Mouse (Mus musculus): ENCODE measurements at regions not wholly inside any gene's neighbourhood (a gene's known extent, or its start where the extent isn't known, plus 50 kb on each side); places are given as distances from the start of the nearest gene placed in this dataset.

DNA sequence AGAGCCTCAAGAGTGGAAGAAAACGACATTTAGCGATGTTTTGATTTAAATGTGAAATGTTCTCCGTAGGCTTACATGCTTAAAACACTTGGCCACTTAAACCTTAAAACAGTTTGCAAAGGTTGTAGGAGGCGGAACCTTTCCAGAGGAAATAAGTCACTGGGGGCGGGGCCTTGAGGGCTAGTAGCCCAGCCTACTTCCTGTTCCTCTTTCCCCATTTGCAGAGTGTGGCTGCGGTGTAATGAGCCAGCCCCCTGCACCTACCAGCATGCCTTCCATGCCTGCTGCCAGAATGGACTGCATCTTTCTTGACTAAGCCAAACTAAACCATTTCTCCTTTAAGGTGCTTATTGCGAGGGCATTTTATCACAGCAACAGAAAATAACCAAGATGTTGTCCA, 103.0 kb upstream of the Arntl start:
- H3K4me2 ChIP-seq: no peak overlapping the region

DNA sequence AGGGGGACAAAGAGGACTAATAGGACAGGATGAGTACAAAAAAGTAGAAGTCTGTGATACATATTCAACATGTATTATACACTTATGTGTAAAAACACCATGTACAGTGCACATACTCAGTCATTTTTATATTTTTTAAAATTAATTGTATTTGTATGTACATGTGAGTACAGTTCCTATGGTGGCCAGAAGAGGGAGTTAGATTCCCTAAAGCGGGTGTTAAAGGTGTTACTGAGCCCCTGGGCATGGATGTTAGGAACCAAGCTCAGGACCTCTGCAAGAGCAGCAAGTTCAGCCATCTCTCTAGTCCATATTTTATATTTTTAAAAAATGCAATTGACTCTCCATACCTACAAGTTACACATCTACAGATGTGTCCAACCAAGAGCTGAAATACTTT, 101.9 kb upstream of the Arntl start:
- WGBS: 43% methylated on average over 1 of the region's 1 CpGs

More for the DNA sequence above, 103.0 kb upstream of the Arntl start:
- Histone ChIP-seq H3K36me3 (replicated peaks) (no peaks in the 10 kb centered on the region), H3K27ac (no peak overlapping the region), H3K9me3 (no peaks in the 10 kb centered on the region), H3K4me1 (no peaks in the 10 kb centered on the region), H3K9ac (no peak overlapping the region), H3K27me3 (no peaks in the 10 kb centered on the region), H3K4me3 (replicated peaks) (no peak overlapping the region)
- WGBS: 94% methylated on average over 7 of the region's 7 CpGs
- ATAC-seq (ENCODE audit: low FRiP score): no peak

GRCm38 (mm10) chr7:113106731-113107130, 100.5 kb upstream of the Arntl start:
- no peak for ATAC-seq (ENCODE audit: low FRiP score)
- 88% methylated on average over 7 of the region's 7 CpGs for WGBS
- no peaks in the 10 kb centered on the region for H3K27me3 ChIP-seq
- H3K4me3 ChIP-seq (replicated peaks): no peak overlapping the region
- no peak overlapping the region for H3K27ac ChIP-seq
- no peak overlapping the region for H3K9ac ChIP-seq
- H3K36me3 ChIP-seq (replicated peaks): no peaks in the 10 kb centered on the region
- H3K4me1 ChIP-seq: peaks cover 3% of the 10 kb centered on the region
- H3K9me3 ChIP-seq: no peaks in the 10 kb centered on the region
- no peak overlapping the region for H3K4me2 ChIP-seq

More for the DNA sequence above, 101.9 kb upstream of the Arntl start:
- peaks cover 3% of the 10 kb centered on the region for H3K4me1 ChIP-seq
- H3K27me3 ChIP-seq: no peaks in the 10 kb centered on the region
- H3K27ac ChIP-seq: no peak overlapping the region
- no peak overlapping the region for H3K4me3 ChIP-seq (replicated peaks)
- no peak overlapping the region for H3K9ac ChIP-seq
- no peak for ATAC-seq (ENCODE audit: low FRiP score)
- H3K9me3 ChIP-seq: no peaks in the 10 kb centered on the region
- no peaks in the 10 kb centered on the region for H3K36me3 ChIP-seq (replicated peaks)
- no peak overlapping the region for H3K4me2 ChIP-seq

DNA sequence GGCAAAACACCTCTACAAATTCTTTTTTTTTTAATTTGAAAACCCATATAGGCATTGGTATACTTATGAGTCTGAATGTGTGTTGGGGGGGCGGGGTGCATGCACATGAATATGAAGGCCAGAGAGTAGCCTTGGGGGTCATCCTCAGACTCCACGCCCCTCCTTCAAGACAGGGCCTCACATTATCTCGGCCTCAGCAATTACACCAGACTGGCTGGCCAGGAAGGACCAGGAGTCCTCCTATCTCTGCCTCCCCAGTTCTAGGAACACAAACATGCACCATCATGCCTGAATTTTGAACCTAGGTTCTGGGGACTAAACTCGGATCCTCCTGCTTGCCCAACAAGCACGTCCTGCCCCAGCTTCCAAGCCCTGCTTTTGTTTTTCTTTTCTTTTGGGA, 99.3 kb upstream of the Arntl start:
- Histone ChIP-seq H3K27me3 (no peaks in the 10 kb centered on the region), H3K4me3 (replicated peaks) (no peak overlapping the region), H3K36me3 (replicated peaks) (no peaks in the 10 kb centered on the region), H3K27ac (no peak overlapping the region), H3K9me3 (no peaks in the 10 kb centered on the region), H3K9ac (no peak overlapping the region), H3K4me2 (no peak overlapping the region), H3K4me1 (peaks cover 3% of the 10 kb centered on the region)
- no peak for ATAC-seq (ENCODE audit: low FRiP score)
- WGBS: 80% methylated on average over 5 of the region's 5 CpGs

DNA sequence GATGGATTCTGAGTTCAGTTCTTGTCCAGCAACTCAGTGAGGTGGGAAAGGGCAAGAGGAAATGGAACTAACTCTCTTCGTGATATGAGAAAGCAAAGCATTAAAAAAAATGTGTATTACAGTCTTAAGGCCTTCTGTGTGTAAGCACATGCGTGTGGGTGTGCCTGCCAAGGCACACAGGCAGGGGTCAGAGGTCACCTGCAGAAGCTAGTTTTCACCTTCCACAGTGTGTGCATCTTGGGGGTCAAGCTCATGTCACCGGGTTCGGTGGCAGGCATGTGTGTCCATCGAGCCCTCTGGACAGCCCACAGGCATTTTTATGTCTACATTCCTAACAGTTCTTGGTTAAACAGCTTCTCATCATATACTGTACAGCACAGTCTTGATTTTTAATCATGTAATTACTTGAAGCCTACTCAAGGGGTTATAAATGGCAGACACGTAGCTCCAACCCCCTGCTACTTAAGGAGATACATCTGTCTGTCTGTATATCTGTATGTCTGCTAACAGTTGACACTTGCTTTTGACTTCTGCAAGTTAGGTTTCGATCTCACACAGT, 98.7 kb upstream of the Arntl start:
- Histone ChIP-seq H3K4me2 (no peak overlapping the region), H3K4me3 (replicated peaks) (no peak overlapping the region), H3K9ac (no peak overlapping the region), H3K4me1 (peaks cover 3% of the 10 kb centered on the region), H3K27me3 (no peaks in the 10 kb centered on the region), H3K9me3 (no peaks in the 10 kb centered on the region), H3K27ac (no peak overlapping the region), H3K36me3 (replicated peaks) (no peaks in the 10 kb centered on the region)
- ATAC-seq (ENCODE audit: low FRiP score): no peak
- 86% methylated on average over 7 of the region's 7 CpGs for WGBS

- Histone ChIP-seq H3K4me1 (peaks cover 3% of the 10 kb centered on the region), H3K9me3 (no peaks in the 10 kb centered on the region), H3K4me2 (no peak overlapping the region), H3K36me3 (replicated peaks) (no peaks in the 10 kb centered on the region), H3K9ac (no peak overlapping the region), H3K4me3 (replicated peaks) (no peak overlapping the region), H3K27ac (no peak overlapping the region), H3K27me3 (no peaks in the 10 kb centered on the region)
- ATAC-seq (ENCODE audit: low FRiP score): no peak
These were observed 97.8 kb upstream of the Arntl start for GRCm38 (mm10) chr7:113109481-113109880.

- no peak for ATAC-seq (ENCODE audit: low FRiP score)
These were observed 96.3 kb upstream of the Arntl start for GRCm38 (mm10) chr7:113110867-113111508.

GRCm38 (mm10) chr7:113113266-113113893, 93.9 kb upstream of the Arntl start:
- no peaks in the 10 kb centered on the region for H3K36me3 ChIP-seq (replicated peaks)
- H3K9ac ChIP-seq: no peak overlapping the region
- H3K27me3 ChIP-seq: no peaks in the 10 kb centered on the region; the same call in 1 of the 2 replicates
- 79% methylated on average over 10 of the region's 10 CpGs for WGBS
- ATAC-seq (ENCODE audit: low FRiP score): no peak
- no peak overlapping the region for H3K4me2 ChIP-seq
- H3K4me1 ChIP-seq: peaks cover 3% of the 10 kb centered on the region
- H3K9me3 ChIP-seq: no peaks in the 10 kb centered on the region
- no peak overlapping the region for H3K4me3 ChIP-seq (replicated peaks)
- H3K27ac ChIP-seq: no peak overlapping the region

More at GRCm38 (mm10) chr7:113110867-113111508, 96.3 kb upstream of the Arntl start:
- WGBS: 84% methylated on average over 7 of the region's 7 CpGs
- no peak overlapping the region for H3K27ac ChIP-seq
- no peak overlapping the region for H3K4me2 ChIP-seq
- no peaks in the 10 kb centered on the region for H3K27me3 ChIP-seq
- H3K9ac ChIP-seq: no peak overlapping the region
- H3K4me3 ChIP-seq (replicated peaks): no peak overlapping the region
- H3K4me1 ChIP-seq: peaks cover 3% of the 10 kb centered on the region
- no peaks in the 10 kb centered on the region for H3K36me3 ChIP-seq (replicated peaks)
- H3K9me3 ChIP-seq: no peaks in the 10 kb centered on the region

DNA sequence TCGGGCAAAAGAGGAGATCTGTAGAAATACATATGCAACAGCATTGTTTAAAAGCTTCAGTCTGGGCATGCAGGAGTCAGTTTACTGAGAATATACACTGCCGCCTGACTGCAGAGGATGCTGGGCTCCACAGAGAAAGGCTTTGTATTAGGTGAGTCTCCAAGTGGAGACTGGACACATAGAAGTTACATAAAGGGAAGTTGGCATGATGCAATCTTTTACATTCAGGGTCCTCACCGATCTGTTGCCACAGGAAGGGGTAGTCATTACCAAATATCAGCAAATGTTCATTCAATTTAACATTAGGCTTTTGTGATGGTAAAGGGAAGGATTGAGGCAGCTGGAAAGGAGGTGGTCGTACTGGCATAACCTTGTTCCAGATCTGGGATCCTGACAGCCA, 89.7 kb upstream of the Arntl start:
- H3K27me3 ChIP-seq: no peaks in the 10 kb centered on the region; the same call in 1 of the 2 replicates
- no peak overlapping the region for H3K27ac ChIP-seq
- H3K4me2 ChIP-seq: no peak overlapping the region
- ATAC-seq (ENCODE audit: low FRiP score): no peak
- H3K4me3 ChIP-seq (replicated peaks): no peak overlapping the region
- 87% methylated on average over 4 of the region's 4 CpGs for WGBS
- H3K9me3 ChIP-seq: no peaks in the 10 kb centered on the region
- no peaks in the 10 kb centered on the region for H3K36me3 ChIP-seq (replicated peaks)
- no peak overlapping the region for H3K9ac ChIP-seq
- H3K4me1 ChIP-seq: no peaks in the 10 kb centered on the region

DNA sequence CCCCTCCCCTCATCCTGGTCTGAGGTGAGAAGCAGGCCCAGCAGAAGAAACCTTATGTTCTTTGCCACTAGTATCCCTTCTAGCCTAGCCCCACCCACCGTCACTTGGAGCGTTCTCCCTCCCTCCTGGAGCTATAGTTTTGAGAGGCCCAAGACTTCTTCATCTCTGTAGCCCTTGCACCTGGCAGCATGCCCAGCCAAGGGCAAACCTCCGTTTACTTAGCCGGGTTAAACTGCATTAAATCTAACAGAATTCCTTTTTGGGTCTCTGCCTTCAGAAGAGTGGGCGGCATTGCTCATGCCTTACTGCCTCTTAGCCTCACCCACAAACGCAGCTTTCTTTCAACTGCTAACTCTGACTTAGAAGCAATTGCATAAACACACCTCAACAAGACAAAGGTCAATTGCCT, 85.3 kb upstream of the Arntl start:
- ATAC-seq (ENCODE audit: low FRiP score): no peak
- H3K27me3 ChIP-seq: no peaks in the 10 kb centered on the region; the same call in 1 of the 2 replicates
- H3K9ac ChIP-seq: no peak overlapping the region
- H3K4me2 ChIP-seq: no peak overlapping the region
- WGBS: 70% methylated on average over 6 of the region's 6 CpGs
- no peaks in the 10 kb centered on the region for H3K36me3 ChIP-seq (replicated peaks)
- no peak overlapping the region for H3K27ac ChIP-seq
- H3K4me1 ChIP-seq: no peaks in the 10 kb centered on the region
- no peak overlapping the region for H3K4me3 ChIP-seq (replicated peaks)
- H3K9me3 ChIP-seq: no peaks in the 10 kb centered on the region

- no peaks in the 10 kb centered on the region for H3K27me3 ChIP-seq
- no peak overlapping the region for H3K4me2 ChIP-seq
- H3K4me3 ChIP-seq (replicated peaks): no peak overlapping the region
- no peak overlapping the region for H3K27ac ChIP-seq
- no peak overlapping the region for H3K9ac ChIP-seq
- 80% methylated on average over 1 of the region's 1 CpGs for WGBS
- peaks cover 8% of the 10 kb centered on the region for H3K4me1 ChIP-seq
- no peaks in the 10 kb centered on the region for H3K9me3 ChIP-seq
- no peak for ATAC-seq (ENCODE audit: low FRiP score)
- no peaks in the 10 kb centered on the region for H3K36me3 ChIP-seq (replicated peaks)
These were observed 81.3 kb upstream of the Arntl start for GRCm38 (mm10) chr7:113126010-113126409.

GRCm38 (mm10) chr7:113130552-113130951, 76.7 kb upstream of the Arntl start:
- ATAC-seq (ENCODE audit: low FRiP score): no peak
- Histone ChIP-seq H3K27ac (no peak overlapping the region), H3K9me3 (no peaks in the 10 kb centered on the region)

More at GRCm38 (mm10) chr7:113130552-113130951, 76.7 kb upstream of the Arntl start:
- H3K4me2 ChIP-seq: no peak overlapping the region
- no peaks in the 10 kb centered on the region for H3K27me3 ChIP-seq
- H3K9ac ChIP-seq: no peak overlapping the region
- WGBS: 67% methylated on average over 6 of the region's 6 CpGs
- H3K4me1 ChIP-seq: peaks cover 14% of the 10 kb centered on the region
- H3K36me3 ChIP-seq (replicated peaks): no peaks in the 10 kb centered on the region
- H3K4me3 ChIP-seq (replicated peaks): no peak overlapping the region
